Mouse (Mus musculus): ENCODE data around the gene Helz. TPM values are rescaled to one million over a fixed set of nuclear protein-coding genes. Genes with fewer than 3 reads are reported as not detected.

Helz gene
- polyA plus RNA-seq, 1 experiment, result 23.3 TPM

- H3K4me3 ChIP-seq (ENCODE audit: extremely low read depth, insufficient read depth, insufficient read length), result no peak overlapping the region
- no peak for DNase-seq (ENCODE audit: low read depth in 1 of 2, low spot score in 2 of 2)
- H3K36me3 ChIP-seq (ENCODE audit: control insufficient read depth, insufficient read depth, low read length), result peaks cover 42% of the 10 kb centered on the region
- no peak overlapping the region for H3K27ac ChIP-seq (ENCODE audit: insufficient read depth, low read length)
- WGBS, result 91% methylated on average over 5 of the region's 5 CpGs
- H3K27me3 ChIP-seq (ENCODE audit: control insufficient read depth, insufficient read depth, low read length), result no peaks in the 10 kb centered on the region
- no peaks in the 10 kb centered on the region for H3K4me1 ChIP-seq (ENCODE audit: control insufficient read depth, insufficient read depth, insufficient read length)
- TF ChIP-seq CTCF (IDR thresholded peaks at IDR 0.05; ENCODE audit: extremely low read depth, insufficient read depth, insufficient read length, insufficient replicate concordance), result no peak
- no peak for TF ChIP-seq POLR2A (IDR thresholded peaks at IDR 0.05; ENCODE audit: low read depth, low read length)
Measured at GRCm38 (mm10) chr11:107633563-107634146, 85.9 kb downstream of the Helz start.

- Histone ChIP-seq H3K4me3 (ENCODE audit: extremely low read depth, insufficient read depth, insufficient read length) (no peak overlapping the region), H3K27ac (ENCODE audit: insufficient read depth, low read length) (no peak overlapping the region), H3K36me3 (ENCODE audit: control insufficient read depth, insufficient read depth, low read length) (peaks cover 28% of the 10 kb centered on the region), H3K4me1 (ENCODE audit: control insufficient read depth, insufficient read depth, insufficient read length) (no peaks in the 10 kb centered on the region), H3K27me3 (ENCODE audit: control insufficient read depth, insufficient read depth, low read length) (no peaks in the 10 kb centered on the region)
- no peak for DNase-seq (ENCODE audit: low read depth in 1 of 2, low spot score in 2 of 2)
- no peak for TF ChIP-seq POLR2A (IDR thresholded peaks at IDR 0.05; ENCODE audit: low read depth, low read length)
- 77% methylated on average over 5 of the region's 5 CpGs for WGBS
Measured at GRCm38 (mm10) chr11:107638137-107638536, 90.4 kb downstream of the Helz start.

- TF ChIP-seq CTCF (IDR thresholded peaks at IDR 0.05; ENCODE audit: extremely low read depth, insufficient read depth, insufficient read length, insufficient replicate concordance) (no peak), POLR2A (IDR thresholded peaks at IDR 0.05; ENCODE audit: low read depth, low read length) (no peak)
- Histone ChIP-seq H3K4me3 (ENCODE audit: extremely low read depth, insufficient read depth, insufficient read length) (no peak overlapping the region), H3K36me3 (ENCODE audit: control insufficient read depth, insufficient read depth, low read length) (peaks cover 34% of the 10 kb centered on the region), H3K27ac (ENCODE audit: insufficient read depth, low read length) (no peak overlapping the region), H3K4me1 (ENCODE audit: control insufficient read depth, insufficient read depth, insufficient read length) (no peaks in the 10 kb centered on the region), H3K27me3 (ENCODE audit: control insufficient read depth, insufficient read depth, low read length) (no peaks in the 10 kb centered on the region)
- 65% methylated on average over 2 of the region's 2 CpGs for WGBS
- DNase-seq (ENCODE audit: low read depth in 1 of 2, low spot score in 2 of 2), result no peak
Measured at GRCm38 (mm10) chr11:107639657-107640056, 91.9 kb downstream of the Helz start.

- WGBS, result 83% methylated on average over 4 of the region's 4 CpGs
- Histone ChIP-seq H3K27me3 (ENCODE audit: control insufficient read depth, insufficient read depth, low read length) (no peaks in the 10 kb centered on the region), H3K27ac (ENCODE audit: insufficient read depth, low read length) (no peak overlapping the region), H3K4me3 (ENCODE audit: extremely low read depth, insufficient read depth, insufficient read length) (no peak overlapping the region), H3K4me1 (ENCODE audit: control insufficient read depth, insufficient read depth, insufficient read length) (no peaks in the 10 kb centered on the region), H3K36me3 (ENCODE audit: control insufficient read depth, insufficient read depth, low read length) (peaks cover 25% of the 10 kb centered on the region)
- no peak for DNase-seq (ENCODE audit: low read depth in 1 of 2, low spot score in 2 of 2)
- TF ChIP-seq POLR2A (IDR thresholded peaks at IDR 0.05; ENCODE audit: low read depth, low read length) (no peak), CTCF (IDR thresholded peaks at IDR 0.05; ENCODE audit: extremely low read depth, insufficient read depth, insufficient read length, insufficient replicate concordance) (no peak)
Measured at GRCm38 (mm10) chr11:107644461-107644860, 96.7 kb downstream of the Helz start.

- peaks cover 30% of the 10 kb centered on the region for H3K36me3 ChIP-seq (ENCODE audit: control insufficient read depth, insufficient read depth, low read length)
- 87% methylated on average over 3 of the region's 3 CpGs for WGBS
- TF ChIP-seq CTCF (IDR thresholded peaks at IDR 0.05; ENCODE audit: extremely low read depth, insufficient read depth, insufficient read length, insufficient replicate concordance), result no peak
- no peak for TF ChIP-seq POLR2A (IDR thresholded peaks at IDR 0.05; ENCODE audit: low read depth, low read length)
Measured at GRCm38 (mm10) chr11:107647330-107647729, 99.6 kb downstream of the Helz start.

GRCm38 (mm10) chr11:107648668-107649067 is 100.9 kb downstream of the Helz start:
- Histone ChIP-seq H3K27ac (ENCODE audit: insufficient read depth, low read length) (no peak overlapping the region), H3K4me3 (ENCODE audit: extremely low read depth, insufficient read depth, insufficient read length) (no peak overlapping the region), H3K36me3 (ENCODE audit: control insufficient read depth, insufficient read depth, low read length) (peaks cover 27% of the 10 kb centered on the region), H3K27me3 (ENCODE audit: control insufficient read depth, insufficient read depth, low read length) (no peaks in the 10 kb centered on the region), H3K4me1 (ENCODE audit: control insufficient read depth, insufficient read depth, insufficient read length) (no peaks in the 10 kb centered on the region)
- WGBS, result 84% methylated on average over 4 of the region's 4 CpGs
- TF ChIP-seq CTCF (IDR thresholded peaks at IDR 0.05; ENCODE audit: extremely low read depth, insufficient read depth, insufficient read length, insufficient replicate concordance) (no peak), POLR2A (IDR thresholded peaks at IDR 0.05; ENCODE audit: low read depth, low read length) (no peak)
- DNase-seq (ENCODE audit: low read depth in 1 of 2, low spot score in 2 of 2), result no peak

More at GRCm38 (mm10) chr11:107647330-107647729, 99.6 kb downstream of the Helz start:
- no peak for DNase-seq (ENCODE audit: low read depth in 1 of 2, low spot score in 2 of 2)
- Histone ChIP-seq H3K4me3 (ENCODE audit: extremely low read depth, insufficient read depth, insufficient read length) (no peak overlapping the region), H3K27ac (ENCODE audit: insufficient read depth, low read length) (no peak overlapping the region), H3K27me3 (ENCODE audit: control insufficient read depth, insufficient read depth, low read length) (no peaks in the 10 kb centered on the region), H3K4me1 (ENCODE audit: control insufficient read depth, insufficient read depth, insufficient read length) (no peaks in the 10 kb centered on the region)

- TF ChIP-seq POLR2A (IDR thresholded peaks at IDR 0.05; ENCODE audit: low read depth, low read length) (no peak), CTCF (IDR thresholded peaks at IDR 0.05; ENCODE audit: extremely low read depth, insufficient read depth, insufficient read length, insufficient replicate concordance) (no peak)
- H3K4me3 ChIP-seq (ENCODE audit: extremely low read depth, insufficient read depth, insufficient read length), result no peak overlapping the region
- H3K27me3 ChIP-seq (ENCODE audit: control insufficient read depth, insufficient read depth, low read length), result no peaks in the 10 kb centered on the region
- no peak for DNase-seq (ENCODE audit: low read depth in 1 of 2, low spot score in 2 of 2)
- WGBS, result 97% methylated on average over 14 of the region's 14 CpGs
- H3K4me1 ChIP-seq (ENCODE audit: control insufficient read depth, insufficient read depth, insufficient read length), result no peaks in the 10 kb centered on the region
- no peak overlapping the region for H3K27ac ChIP-seq (ENCODE audit: insufficient read depth, low read length)
- H3K36me3 ChIP-seq (ENCODE audit: control insufficient read depth, insufficient read depth, low read length), result peaks cover 23% of the 10 kb centered on the region
Measured at GRCm38 (mm10) chr11:107649458-107649857, 101.7 kb downstream of the Helz start.

Data from spleen, adult 2 months (tissue).